Mouse (Mus musculus): Measurements from ENCODE around the gene Atp1a2. TPM values are rescaled to one million over a fixed set of nuclear protein-coding genes. Genes with fewer than 3 reads are reported as not detected.

The Atp1a2 gene
- polyA plus RNA-seq, 1 experiment from 2014 or later, result 3.3 TPM

- Histone ChIP-seq H3K9ac (no peak overlapping the region), H3K36me3 (no peaks in the 10 kb centered on the region), H3K4me1 (replicated peaks) (no peaks in the 10 kb centered on the region), H3K4me2 (replicated peaks) (no peak overlapping the region), H3K9me3 (no peaks in the 10 kb centered on the region), H3K27ac (no peak overlapping the region), H3K27me3 (replicated peaks) (no peaks in the 10 kb centered on the region), H3K4me3 (replicated peaks) (no peak overlapping the region)
- ATAC-seq, result no peak
- WGBS, result 78% methylated on average over 16 of the region's 16 CpGs
These were observed 17.9 kb downstream of the Atp1a2 start for GRCm38 (mm10) chr1:172279768-172280509.

- Histone ChIP-seq H3K27me3 (replicated peaks) (no peaks in the 10 kb centered on the region), H3K27ac (no peak overlapping the region), H3K4me1 (replicated peaks) (0 out of 2 replicates have a peak, but pooled peaks cover 5% of the 10 kb centered on the region), H3K4me3 (replicated peaks) (no peak overlapping the region), H3K9ac (no peak overlapping the region), H3K4me2 (replicated peaks) (no peak overlapping the region), H3K36me3 (no peaks in the 10 kb centered on the region), H3K9me3 (no peaks in the 10 kb centered on the region)
- ATAC-seq, result no peak
- 91% methylated on average over 13 of the region's 13 CpGs for WGBS
These were observed 19.5 kb downstream of the Atp1a2 start for GRCm38 (mm10) chr1:172278328-172278727.

- H3K9ac ChIP-seq, result no peak overlapping the region
- H3K4me3 ChIP-seq (replicated peaks), result no peak overlapping the region
- no peaks in the 10 kb centered on the region for H3K36me3 ChIP-seq
- H3K27ac ChIP-seq, result no peak overlapping the region
- no peaks in the 10 kb centered on the region for H3K9me3 ChIP-seq
- no peak for ATAC-seq
- 67% methylated on average over 3 of the region's 3 CpGs for WGBS
- 0 out of 2 replicates have a peak, but pooled peaks cover 5% of the 10 kb centered on the region for H3K4me1 ChIP-seq (replicated peaks)
- no peaks in the 10 kb centered on the region for H3K27me3 ChIP-seq (replicated peaks)
- H3K4me2 ChIP-seq (replicated peaks), result no peak overlapping the region
These were observed 20.7 kb downstream of the Atp1a2 start for GRCm38 (mm10) chr1:172277172-172277571.

GRCm38 (mm10) chr1:172274547-172274946 is 23.3 kb downstream of the Atp1a2 start:
- no peak overlapping the region for H3K4me3 ChIP-seq (replicated peaks)
- H3K27ac ChIP-seq, result no peak overlapping the region
- no peak overlapping the region for H3K9ac ChIP-seq
- no peak overlapping the region for H3K4me2 ChIP-seq (replicated peaks)
- 53% methylated on average over 5 of the region's 5 CpGs for WGBS
- no peaks in the 10 kb centered on the region for H3K27me3 ChIP-seq (replicated peaks)
- ATAC-seq, result peak; percentile 54
- H3K9me3 ChIP-seq, result no peaks in the 10 kb centered on the region
- 0 out of 2 replicates have a peak, but pooled peaks cover 5% of the 10 kb centered on the region for H3K4me1 ChIP-seq (replicated peaks)
- H3K36me3 ChIP-seq, result no peaks in the 10 kb centered on the region

GRCm38 (mm10) chr1:172274116-172274515 is 23.7 kb downstream of the Atp1a2 start:
- Histone ChIP-seq H3K36me3 (no peaks in the 10 kb centered on the region), H3K27me3 (replicated peaks) (no peaks in the 10 kb centered on the region), H3K4me2 (replicated peaks) (no peak overlapping the region), H3K4me1 (replicated peaks) (0 out of 2 replicates have a peak, but pooled peaks cover 5% of the 10 kb centered on the region), H3K9ac (no peak overlapping the region), H3K4me3 (replicated peaks) (no peak overlapping the region), H3K27ac (no peak overlapping the region), H3K9me3 (no peaks in the 10 kb centered on the region)
- ATAC-seq, result peak; percentile 39
- 58% methylated on average over 5 of the region's 5 CpGs for WGBS

GRCm38 (mm10) chr1:172273386-172273785 is 24.5 kb downstream of the Atp1a2 start:
- Histone ChIP-seq H3K9ac (no peak overlapping the region), H3K9me3 (no peaks in the 10 kb centered on the region), H3K27me3 (replicated peaks) (no peaks in the 10 kb centered on the region), H3K27ac (no peak overlapping the region), H3K4me3 (replicated peaks) (no peak overlapping the region), H3K4me2 (replicated peaks) (no peak overlapping the region), H3K4me1 (replicated peaks) (0 out of 2 replicates have a peak, but pooled peaks cover 5% of the 10 kb centered on the region), H3K36me3 (no peaks in the 10 kb centered on the region)
- 87% methylated on average over 6 of the region's 6 CpGs for WGBS
- no peak for ATAC-seq

GRCm38 (mm10) chr1:172271765-172272164 is 26.1 kb downstream of the Atp1a2 start:
- Histone ChIP-seq H3K27me3 (replicated peaks) (no peaks in the 10 kb centered on the region), H3K27ac (no peak overlapping the region), H3K36me3 (no peaks in the 10 kb centered on the region), H3K4me1 (replicated peaks) (0 out of 2 replicates have a peak, but pooled peaks cover 5% of the 10 kb centered on the region), H3K4me3 (replicated peaks) (no peak overlapping the region), H3K9me3 (no peaks in the 10 kb centered on the region), H3K4me2 (replicated peaks) (no peak overlapping the region), H3K9ac (no peak overlapping the region)
- no peak for ATAC-seq
- 61% methylated on average over 10 of the region's 10 CpGs for whole genome bisulfite sequencing

GRCm38 (mm10) chr1:172271208-172271607 is 26.7 kb downstream of the Atp1a2 start:
- Histone ChIP-seq H3K9ac (no peak overlapping the region), H3K9me3 (no peaks in the 10 kb centered on the region), H3K27ac (no peak overlapping the region), H3K27me3 (replicated peaks) (no peaks in the 10 kb centered on the region), H3K4me2 (replicated peaks) (no peak overlapping the region), H3K36me3 (no peaks in the 10 kb centered on the region), H3K4me3 (replicated peaks) (no peak overlapping the region), H3K4me1 (replicated peaks) (0 out of 2 replicates have a peak, but pooled peaks cover 5% of the 10 kb centered on the region)
- ATAC-seq, result no peak
- WGBS, result 77% methylated on average over 3 of the region's 3 CpGs

GRCm38 (mm10) chr1:172261477-172262078 is 36.3 kb downstream of the Atp1a2 start, which contains the start of gene Igsf8:
TSS of gene Igsf8 (plus strand) at chr1:172261641.
- H3K4me2 ChIP-seq (replicated peaks), result no peak within 1 kb of the TSS
- H3K4me1 ChIP-seq (replicated peaks), result no peaks in the 10 kb centered on the region
- 69% methylated on average over 8 of the region's 8 CpGs for WGBS
- H3K9ac ChIP-seq, result no peak within 1 kb of the TSS
- H3K27ac ChIP-seq, result no peak within 1 kb of the TSS
- no peaks in the 10 kb centered on the region for H3K36me3 ChIP-seq
- no peaks in the 10 kb centered on the region for H3K9me3 ChIP-seq
- H3K27me3 ChIP-seq (replicated peaks), result no peaks in the 10 kb centered on the region
- no peak for ATAC-seq
- no peak within 1 kb of the TSS for H3K4me3 ChIP-seq (replicated peaks)

- H3K27ac ChIP-seq, result no peak within 1 kb of the TSS
- H3K4me2 ChIP-seq (replicated peaks), result no peak within 1 kb of the TSS
- H3K27me3 ChIP-seq (replicated peaks), result no peaks in the 10 kb centered on the region
- no peaks in the 10 kb centered on the region for H3K9me3 ChIP-seq
- H3K4me3 ChIP-seq (replicated peaks), result no peak within 1 kb of the TSS
- 92% methylated on average over 6 of the region's 6 CpGs for WGBS
- no peak within 1 kb of the TSS for H3K9ac ChIP-seq
- no peaks in the 10 kb centered on the region for H3K36me3 ChIP-seq
- ATAC-seq, result no peak
- no peaks in the 10 kb centered on the region for H3K4me1 ChIP-seq (replicated peaks)
These were observed 39.5 kb downstream of the Atp1a2 start, which contains the start of gene Atp1a4 for GRCm38 (mm10) chr1:172258314-172258713. TSS of gene Atp1a4 (minus strand) at chr1:172258414.

GRCm38 (mm10) chr1:172247679-172248078 is 50.2 kb downstream of the Atp1a2 start:
- H3K27ac ChIP-seq, result no peak overlapping the region
- 0 out of 2 replicates have a peak, but pooled peaks have one; percentile 41 for ATAC-seq
- WGBS, result 54% methylated on average over 2 of the region's 2 CpGs
- no peak overlapping the region for H3K4me3 ChIP-seq (replicated peaks)
- no peaks in the 10 kb centered on the region for H3K9me3 ChIP-seq
- no peak overlapping the region for H3K9ac ChIP-seq
- no peaks in the 10 kb centered on the region for H3K4me1 ChIP-seq (replicated peaks)
- H3K4me2 ChIP-seq (replicated peaks), result no peak overlapping the region
- H3K36me3 ChIP-seq, result no peaks in the 10 kb centered on the region
- 0 out of 2 replicates have a peak, but pooled peaks cover 4% of the 10 kb centered on the region for H3K27me3 ChIP-seq (replicated peaks)

- Histone ChIP-seq H3K27me3 (replicated peaks) (0 out of 2 replicates have a peak, but pooled peaks cover 4% of the 10 kb centered on the region), H3K9ac (no peak overlapping the region), H3K4me2 (replicated peaks) (no peak overlapping the region), H3K9me3 (no peaks in the 10 kb centered on the region), H3K4me3 (replicated peaks) (no peak overlapping the region), H3K36me3 (no peaks in the 10 kb centered on the region), H3K4me1 (replicated peaks) (no peaks in the 10 kb centered on the region), H3K27ac (no peak overlapping the region)
- no peak for ATAC-seq
- 70% methylated on average over 4 of the region's 4 CpGs for WGBS
These were observed 50.6 kb downstream of the Atp1a2 start for GRCm38 (mm10) chr1:172247216-172247615.

Measured in intestine, embryonic 15.5 days (tissue).